Mouse (Mus musculus): Measurements from ENCODE around the gene Itpa.

GRCm38 (mm10) chr2:130717951-130718350 lies 50.5 kb downstream of the Itpa start:
- TF ChIP-seq POLR2A (IDR thresholded peaks at IDR 0.05; ENCODE audit: control insufficient read depth, low read depth, low read length) (no peak), CTCF (IDR thresholded peaks at IDR 0.05; ENCODE audit: control insufficient read depth, insufficient read depth, insufficient replicate concordance, low read depth, low read length) (no peak)

All from testis, adult 2 months (tissue).